Mouse (Mus musculus): ENCODE results near the gene Mboat7. TPM values are rescaled to one million over a fixed set of nuclear protein-coding genes. Genes with fewer than 3 reads are reported as not detected.

The Mboat7 gene
- polyA plus RNA-seq, 1 experiment from 2014 or later = 118 TPM

DNA sequence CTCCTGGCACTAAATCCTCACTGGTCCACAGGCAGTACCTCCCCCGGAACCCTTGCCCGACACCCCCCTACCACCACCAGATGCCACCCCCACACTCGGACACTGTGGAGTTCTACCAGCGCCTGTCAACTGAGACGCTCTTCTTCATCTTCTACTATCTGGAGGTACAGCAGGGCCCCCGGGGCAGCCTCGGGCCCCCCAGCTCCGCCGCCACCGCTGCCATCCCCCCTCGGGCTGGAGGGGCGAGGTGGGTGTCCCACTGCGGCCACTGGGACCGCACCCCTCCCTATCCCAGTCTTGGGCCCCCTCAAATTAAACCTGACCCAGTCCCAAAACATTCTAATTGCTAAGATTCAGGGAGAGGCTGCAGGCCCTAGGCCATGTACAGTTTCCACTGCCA, 34.7 kb downstream of the Mboat7 start:
- Histone ChIP-seq H3K27ac (ENCODE audit: low read length) (no peak overlapping the region), H3K4me2 (ENCODE audit: low read length) (no peak overlapping the region), H3K27me3 (ENCODE audit: control insufficient read depth, insufficient read depth, low read depth, low read length) (no peaks in the 10 kb centered on the region), H3K9me3 (replicated peaks; ENCODE audit: control insufficient read depth, low read length, poor library complexity, severe bottlenecking) (no peaks in the 10 kb centered on the region), H3K36me3 (ENCODE audit: control insufficient read depth, insufficient read depth, low read length) (peaks cover 46% of the 10 kb centered on the region), H3K4me1 (ENCODE audit: control insufficient read depth, insufficient read depth, low read length) (peaks cover 1% of the 10 kb centered on the region; the same call in 1 of the 2 replicates), H3K4me3 (ENCODE audit: low read depth, low read length) (no peak overlapping the region), H3K9ac (ENCODE audit: low read depth, low read length) (no peak overlapping the region)
- no peak for ATAC-seq
- WGBS = 96% methylated on average over 14 of the region's 14 CpGs

DNA sequence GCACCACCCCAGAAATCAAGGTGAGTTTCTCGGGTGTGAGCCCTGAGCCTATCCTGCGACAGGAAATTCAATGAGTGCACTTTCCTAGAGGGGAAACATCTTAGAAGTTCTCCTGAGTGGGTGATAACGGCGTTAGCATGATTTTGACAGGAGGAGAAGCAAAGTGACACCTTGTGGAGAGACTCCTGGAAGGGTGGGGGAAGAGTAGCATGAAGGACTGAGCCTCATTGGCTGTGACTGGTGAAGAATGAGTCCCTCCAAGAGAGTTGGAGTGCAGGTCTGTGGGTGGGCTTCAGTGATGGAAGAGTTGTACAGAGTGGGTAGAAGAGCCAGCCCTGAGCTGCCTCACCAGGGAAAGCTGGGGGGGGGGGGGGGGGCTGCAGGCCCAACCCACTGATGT, 36.4 kb downstream of the Mboat7 start:
- no peak overlapping the region for H3K27ac ChIP-seq (ENCODE audit: low read length)
- ATAC-seq = no peak
- no peak overlapping the region for H3K9ac ChIP-seq (ENCODE audit: low read depth, low read length)
- H3K4me1 ChIP-seq (ENCODE audit: control insufficient read depth, insufficient read depth, low read length) = no peaks in the 10 kb centered on the region
- no peaks in the 10 kb centered on the region for H3K27me3 ChIP-seq (ENCODE audit: control insufficient read depth, insufficient read depth, low read depth, low read length)
- H3K4me3 ChIP-seq (ENCODE audit: low read depth, low read length) = no peak overlapping the region
- no peaks in the 10 kb centered on the region for H3K9me3 ChIP-seq (replicated peaks; ENCODE audit: control insufficient read depth, low read length, poor library complexity, severe bottlenecking)
- 90% methylated on average over 4 of the region's 4 CpGs for WGBS
- no peak overlapping the region for H3K4me2 ChIP-seq (ENCODE audit: low read length)
- peaks cover 52% of the 10 kb centered on the region for H3K36me3 ChIP-seq (ENCODE audit: control insufficient read depth, insufficient read depth, low read length)

- Histone ChIP-seq H3K4me3 (ENCODE audit: low read depth, low read length) (peak overlapping the region; percentile 95), H3K4me2 (ENCODE audit: low read length) (peak overlapping the region; percentile 76), H3K9ac (ENCODE audit: low read depth, low read length) (peak overlapping the region; percentile 96), H3K27ac (ENCODE audit: low read length) (no peak overlapping the region), H3K4me1 (ENCODE audit: control insufficient read depth, insufficient read depth, low read length) (peaks cover 37% of the 10 kb centered on the region), H3K9me3 (replicated peaks; ENCODE audit: control insufficient read depth, low read length, poor library complexity, severe bottlenecking) (no peaks in the 10 kb centered on the region), H3K27me3 (ENCODE audit: control insufficient read depth, insufficient read depth, low read depth, low read length) (no peaks in the 10 kb centered on the region), H3K36me3 (ENCODE audit: control insufficient read depth, insufficient read depth, low read length) (peaks cover 11% of the 10 kb centered on the region)
- ATAC-seq = no peak
- 69% methylated on average over 4 of the region's 4 CpGs for WGBS
Measured at GRCm38 (mm10) chr7:3646641-3647040, 46.7 kb downstream of the Mboat7 start.

GRCm38 (mm10) chr7:3646188-3646587, 47.1 kb downstream of the Mboat7 start:
- Histone ChIP-seq H3K27me3 (ENCODE audit: control insufficient read depth, insufficient read depth, low read depth, low read length) (no peaks in the 10 kb centered on the region), H3K4me2 (ENCODE audit: low read length) (peak overlapping the region; percentile 76), H3K9me3 (replicated peaks; ENCODE audit: control insufficient read depth, low read length, poor library complexity, severe bottlenecking) (no peaks in the 10 kb centered on the region), H3K27ac (ENCODE audit: low read length) (peak overlapping the region; percentile 94; the same call in 1 of the 2 replicates), H3K9ac (ENCODE audit: low read depth, low read length) (peak overlapping the region; percentile 96), H3K4me3 (ENCODE audit: low read depth, low read length) (peak overlapping the region; percentile 95), H3K4me1 (ENCODE audit: control insufficient read depth, insufficient read depth, low read length) (peaks cover 37% of the 10 kb centered on the region), H3K36me3 (ENCODE audit: control insufficient read depth, insufficient read depth, low read length) (peaks cover 6% of the 10 kb centered on the region)
- WGBS = 27% methylated on average over 9 of the region's 9 CpGs
- no peak for ATAC-seq

DNA sequence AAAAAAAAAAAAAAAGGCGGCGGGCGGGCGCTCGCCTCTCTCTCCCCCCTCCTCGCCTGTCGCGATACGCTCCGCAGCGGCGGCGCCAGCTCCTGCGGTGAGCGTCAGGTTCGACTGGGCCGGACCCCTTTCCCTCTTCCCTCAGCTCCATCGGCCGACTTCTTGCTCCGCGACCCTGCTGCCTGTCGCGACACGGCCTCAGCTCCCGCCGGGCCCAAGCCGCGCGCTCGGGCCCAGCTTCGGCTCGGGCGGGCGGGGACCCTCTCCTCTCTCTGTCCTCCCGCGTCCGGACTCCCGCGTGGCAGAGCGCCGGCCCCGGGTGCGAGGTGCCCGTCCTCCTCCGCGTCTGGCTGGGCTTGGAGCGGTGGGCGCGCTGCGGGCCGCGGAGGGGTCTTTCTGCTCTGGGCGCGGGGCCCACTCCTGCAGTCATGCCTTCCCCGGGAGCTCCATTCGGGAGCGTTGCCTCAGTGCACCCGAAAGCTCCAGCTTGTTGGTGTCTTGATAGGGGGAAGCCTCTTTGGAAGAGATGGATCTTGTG, 47.8 kb downstream of the Mboat7 start:
- H3K9ac ChIP-seq (ENCODE audit: low read depth, low read length) = peak overlapping the region; percentile 96
- H3K4me1 ChIP-seq (ENCODE audit: control insufficient read depth, insufficient read depth, low read length) = peaks cover 37% of the 10 kb centered on the region
- ATAC-seq = peak; percentile 6
- peak overlapping the region; percentile 95 for H3K4me3 ChIP-seq (ENCODE audit: low read depth, low read length)
- H3K27me3 ChIP-seq (ENCODE audit: control insufficient read depth, insufficient read depth, low read depth, low read length) = no peaks in the 10 kb centered on the region
- peak overlapping the region; percentile 76 for H3K4me2 ChIP-seq (ENCODE audit: low read length)
- H3K27ac ChIP-seq (ENCODE audit: low read length) = peak overlapping the region; percentile 94
- peaks cover 5% of the 10 kb centered on the region for H3K36me3 ChIP-seq (ENCODE audit: control insufficient read depth, insufficient read depth, low read length)
- no peaks in the 10 kb centered on the region for H3K9me3 ChIP-seq (replicated peaks; ENCODE audit: control insufficient read depth, low read length, poor library complexity, severe bottlenecking)
- 0% methylated on average over 53 of the region's 58 CpGs for WGBS

DNA sequence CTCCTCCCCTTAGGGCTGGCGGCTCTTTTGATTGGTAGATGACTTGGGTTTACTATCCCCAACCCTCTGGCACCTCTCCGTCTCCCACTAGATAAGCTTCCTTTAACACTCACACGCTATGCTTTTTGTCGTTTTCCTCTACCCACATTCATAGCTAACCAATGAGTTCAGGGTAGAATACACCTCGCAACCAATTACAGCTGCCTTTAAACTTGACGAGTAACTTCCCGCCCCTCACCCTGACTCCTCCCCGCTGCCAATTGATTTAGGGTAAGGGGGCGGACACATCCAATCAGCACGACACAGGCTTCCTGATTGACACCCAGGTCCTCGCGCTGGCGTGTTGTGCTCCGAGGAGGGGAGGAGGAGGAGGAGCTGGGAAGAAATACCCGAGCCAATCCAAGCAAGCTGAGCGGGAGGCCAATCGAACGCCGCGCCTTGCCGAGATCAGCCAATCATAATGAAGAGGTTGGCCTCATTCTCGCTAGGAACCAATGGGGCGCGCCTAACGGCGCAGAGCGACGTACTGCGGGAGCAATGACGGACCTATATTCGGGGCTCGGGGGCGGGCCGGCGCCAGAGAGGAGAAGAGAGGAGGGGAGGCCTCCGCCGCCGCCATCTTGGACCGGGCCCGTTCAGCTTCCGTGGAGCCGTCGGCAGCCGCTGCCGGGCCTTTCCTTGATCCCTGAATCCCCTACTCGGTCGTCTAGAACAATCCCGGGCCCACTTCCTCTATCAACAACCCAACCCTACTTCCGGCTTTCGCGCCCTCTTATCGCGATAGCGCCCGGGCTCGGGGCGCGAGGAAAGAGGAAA, 48.4 kb downstream of the Mboat7 start, which contains the start of gene Cnot3:
TSS of gene Cnot3 (plus strand) at position 597 of the 816 bp plus-strand sequence.
- Histone ChIP-seq H3K4me3 (ENCODE audit: low read depth, low read length) (peak within 1 kb of the TSS; percentile 95), H3K4me1 (ENCODE audit: control insufficient read depth, insufficient read depth, low read length) (peaks cover 37% of the 10 kb centered on the region), H3K9me3 (replicated peaks; ENCODE audit: control insufficient read depth, low read length, poor library complexity, severe bottlenecking) (no peaks in the 10 kb centered on the region), H3K27ac (ENCODE audit: low read length) (peak within 1 kb of the TSS; percentile 94), H3K27me3 (ENCODE audit: control insufficient read depth, insufficient read depth, low read depth, low read length) (no peaks in the 10 kb centered on the region), H3K4me2 (ENCODE audit: low read length) (peak within 1 kb of the TSS; percentile 76), H3K36me3 (ENCODE audit: control insufficient read depth, insufficient read depth, low read length) (peaks cover 7% of the 10 kb centered on the region), H3K9ac (ENCODE audit: low read depth, low read length) (peak within 1 kb of the TSS; percentile 96)
- peak; percentile 98 for ATAC-seq
- under 1% methylated on average over 51 of the region's 58 CpGs for WGBS

DNA sequence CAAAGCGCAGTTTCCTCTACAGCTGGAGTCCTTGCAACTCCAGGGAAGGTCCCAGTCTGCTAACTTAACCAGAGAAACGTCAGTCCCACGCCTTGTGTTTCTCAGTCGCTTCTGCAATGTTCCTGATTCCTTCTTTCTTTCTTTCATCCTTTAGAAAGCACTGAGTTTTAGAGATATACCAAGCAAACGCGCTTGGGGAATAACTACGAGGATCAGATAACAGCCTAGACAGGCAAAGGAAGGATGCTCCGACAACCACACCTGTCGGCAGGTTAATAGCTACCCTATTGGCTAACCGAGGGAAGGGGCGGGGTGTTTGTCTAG, 49.0 kb downstream of the Mboat7 start:
- no peaks in the 10 kb centered on the region for H3K27me3 ChIP-seq (ENCODE audit: control insufficient read depth, insufficient read depth, low read depth, low read length)
- peak; percentile 0; the same call in 1 of the 2 replicates for ATAC-seq
- H3K4me1 ChIP-seq (ENCODE audit: control insufficient read depth, insufficient read depth, low read length) = peaks cover 37% of the 10 kb centered on the region
- peak overlapping the region; percentile 64 for H3K27ac ChIP-seq (ENCODE audit: low read length)
- H3K36me3 ChIP-seq (ENCODE audit: control insufficient read depth, insufficient read depth, low read length) = peaks cover 11% of the 10 kb centered on the region
- no peaks in the 10 kb centered on the region for H3K9me3 ChIP-seq (replicated peaks; ENCODE audit: control insufficient read depth, low read length, poor library complexity, severe bottlenecking)
- H3K9ac ChIP-seq (ENCODE audit: low read depth, low read length) = peak overlapping the region; percentile 39
- WGBS = 1% methylated on average over 11 of the region's 11 CpGs
- peak overlapping the region; percentile 70 for H3K4me2 ChIP-seq (ENCODE audit: low read length)
- peak overlapping the region; percentile 43 for H3K4me3 ChIP-seq (ENCODE audit: low read depth, low read length)

DNA sequence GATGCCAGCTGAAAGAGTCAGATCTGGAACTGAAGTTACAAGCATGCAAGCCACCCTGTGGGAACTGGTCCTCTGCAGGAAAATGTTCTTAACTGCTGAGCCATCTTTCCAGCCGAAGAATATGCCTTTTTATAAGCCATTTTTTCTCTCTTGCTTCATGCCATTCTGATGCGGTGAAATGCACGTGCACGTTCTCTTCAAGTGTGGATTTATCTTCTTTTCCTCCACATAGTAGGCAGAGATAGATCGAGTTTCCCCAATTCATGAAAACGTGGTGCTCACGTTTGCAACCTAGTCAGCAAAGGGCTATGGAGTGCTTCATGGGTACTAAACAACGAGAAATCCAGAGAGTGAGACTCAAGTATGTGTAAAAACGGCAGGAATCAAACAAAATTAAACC, 49.5 kb downstream of the Mboat7 start:
- peak overlapping the region; percentile 39; the same call in 1 of the 2 replicates for H3K9ac ChIP-seq (ENCODE audit: low read depth, low read length)
- no peak for ATAC-seq

DNA sequence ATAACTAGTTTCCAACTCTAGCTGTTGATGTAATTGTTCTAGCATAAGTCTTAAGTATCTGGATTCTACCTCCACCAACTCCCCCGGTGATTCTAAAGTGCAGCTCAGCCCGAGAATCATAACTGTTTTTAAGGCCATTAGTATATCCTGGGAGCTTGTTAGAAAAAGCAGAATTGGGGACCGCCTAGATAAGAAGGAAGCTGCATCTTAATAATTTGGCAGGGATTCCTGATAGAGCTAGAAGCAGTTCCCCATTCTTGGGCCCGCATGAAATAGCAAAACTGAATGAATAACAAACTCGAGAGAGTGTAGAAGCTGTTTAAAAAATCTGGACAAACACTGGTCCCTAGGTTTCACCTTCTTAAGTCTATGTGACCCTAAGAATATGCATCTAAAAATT, 49.9 kb downstream of the Mboat7 start:
- no peak overlapping the region for H3K9ac ChIP-seq (ENCODE audit: low read depth, low read length)
- peaks cover 16% of the 10 kb centered on the region for H3K36me3 ChIP-seq (ENCODE audit: control insufficient read depth, insufficient read depth, low read length)
- no peak overlapping the region for H3K4me2 ChIP-seq (ENCODE audit: low read length)
- H3K27ac ChIP-seq (ENCODE audit: low read length) = no peak overlapping the region
- H3K9me3 ChIP-seq (replicated peaks; ENCODE audit: control insufficient read depth, low read length, poor library complexity, severe bottlenecking) = no peaks in the 10 kb centered on the region
- ATAC-seq = no peak
- no peak overlapping the region; the same call in 1 of the 2 replicates for H3K4me3 ChIP-seq (ENCODE audit: low read depth, low read length)
- WGBS = 76% methylated on average over 5 of the region's 5 CpGs
- H3K4me1 ChIP-seq (ENCODE audit: control insufficient read depth, insufficient read depth, low read length) = peaks cover 29% of the 10 kb centered on the region
- H3K27me3 ChIP-seq (ENCODE audit: control insufficient read depth, insufficient read depth, low read depth, low read length) = no peaks in the 10 kb centered on the region

More for the DNA sequence above, 49.5 kb downstream of the Mboat7 start:
- WGBS = 25% methylated on average over 9 of the region's 9 CpGs
- Histone ChIP-seq H3K9me3 (replicated peaks; ENCODE audit: control insufficient read depth, low read length, poor library complexity, severe bottlenecking) (no peaks in the 10 kb centered on the region), H3K4me3 (ENCODE audit: low read depth, low read length) (peak overlapping the region; percentile 43), H3K27ac (ENCODE audit: low read length) (no peak overlapping the region; the same call in 1 of the 2 replicates), H3K4me1 (ENCODE audit: control insufficient read depth, insufficient read depth, low read length) (peaks cover 33% of the 10 kb centered on the region), H3K4me2 (ENCODE audit: low read length) (peak overlapping the region; percentile 70), H3K27me3 (ENCODE audit: control insufficient read depth, insufficient read depth, low read depth, low read length) (no peaks in the 10 kb centered on the region), H3K36me3 (ENCODE audit: control insufficient read depth, insufficient read depth, low read length) (peaks cover 12% of the 10 kb centered on the region)

Data from midbrain, embryonic 16.5 days (tissue).